7 mouse cellular contexts compared by ENCODE assay signal in genomic region chr4:133672845-133673647, GRCm38 (mm10). TPM values are rescaled to one million over a fixed set of nuclear protein-coding genes. Genes with fewer than 3 reads are reported as not detected.
DNase-seq lines count a peak whose midpoint lies in the region; ATAC-seq and TF ChIP-seq lines count a peak whose summit lies in the region.

No protein-coding gene starts in this region.

- 6% methylated on average over 24 of the region's 24 CpGs for WGBS in embryonic facial prominence, embryonic 10.5 days
- 3% methylated on average over 24 of the region's 24 CpGs for WGBS in limb, embryonic 12.5 days
- 5% methylated on average over 24 of the region's 24 CpGs for WGBS in midbrain, embryonic 13.5 days

- TF ChIP-seq EP300 in CH12.LX (IDR thresholded peaks at IDR 0.05; ENCODE audit: low read length) = peak; percentile 27; the same call in 1 of the 2 replicates

- H3K27ac ChIP-seq in CH12.LX (ENCODE audit: insufficient read depth, low read depth) = peak overlapping the region; percentile 94
- peak overlapping the region; percentile 97 for H3K27ac ChIP-seq in embryonic facial prominence, embryonic 10.5 days (replicated peaks)
- H3K27ac ChIP-seq in limb, embryonic 12.5 days = peak overlapping the region; percentile 98
- peak overlapping the region; percentile 96 for H3K27ac ChIP-seq in midbrain, embryonic 13.5 days

- in situ Hi-C loops in CH12.LX (cut with MboI; ENCODE audit: low pct_ligation_motif_present, low pct_unique_long_range_greater_than_20kb, low sequenced_read_pairs) = loop anchor here (10.0 kb wide), 1 partner anchor 82 kb away; the partner anchor contains the start of gene Arid1a

- no peak for TF ChIP-seq RAD21 in CH12.LX (IDR thresholded peaks at IDR 0.05; ENCODE audit: low read depth, low read length)

- H3K9me3 ChIP-seq in CH12.LX (replicated peaks; ENCODE audit: low read length) = no peaks in the 10 kb centered on the region
- H3K9me3 ChIP-seq in embryonic facial prominence, embryonic 10.5 days = no peaks in the 10 kb centered on the region
- no peaks in the 10 kb centered on the region for H3K9me3 ChIP-seq in limb, embryonic 12.5 days
- H3K9me3 ChIP-seq in midbrain, embryonic 13.5 days = no peaks in the 10 kb centered on the region

- H3K36me3 ChIP-seq in CH12.LX (replicated peaks in 1 of 2; ENCODE audit: control insufficient read depth in 1 of 2, insufficient read depth in 1 of 2, low read length in 1 of 2) = peaks cover 0 to 13% of the 10 kb centered on the region in 2 experiments
- peaks cover 18% of the 10 kb centered on the region; the same call in 1 of the 2 replicates for H3K36me3 ChIP-seq in embryonic facial prominence, embryonic 10.5 days (replicated peaks)
- H3K36me3 ChIP-seq in limb, embryonic 12.5 days = peaks cover 6% of the 10 kb centered on the region; the same call in 1 of the 2 replicates
- peaks cover 8% of the 10 kb centered on the region for H3K36me3 ChIP-seq in midbrain, embryonic 13.5 days

- dilution Hi-C loops in CH12.LX (cut with MboI; ENCODE audit: extremely low pct_ligation_motif_present, extremely low pct_unique_long_range_greater_than_20kb, low sequenced_read_pairs) = no loop called here

- H3K9ac ChIP-seq in CH12.LX (ENCODE audit: insufficient read depth, low read depth) = peak overlapping the region; percentile 65
- peak overlapping the region; percentile 84 for H3K9ac ChIP-seq in limb, embryonic 12.5 days (replicated peaks)
- peak overlapping the region; percentile 85 for H3K9ac ChIP-seq in midbrain, embryonic 13.5 days (replicated peaks)

- no peaks in the 10 kb centered on the region for H3K79me2 ChIP-seq in CH12.LX (replicated peaks; ENCODE audit: control insufficient read depth, extremely low read depth, insufficient read depth, poor library complexity, severe bottlenecking)

- DNase-seq in A20 (ENCODE audit: low read depth, low spot score) = peak; percentile 81
- peak; percentile 95 for DNase-seq in CH12.LX (ENCODE audit: extremely low read depth)
- DNase-seq in embryonic facial prominence, embryonic 10.5 days (ENCODE audit: low spot score) = no peak
- peak; percentile 29 to 41 for DNase-seq in heart, postnatal 14 days

- TF ChIP-seq CTCF in CH12.LX (conservative IDR thresholded peaks at IDR 0.05 in 1 of 2, IDR thresholded peaks at IDR 0.05 in 1 of 2; ENCODE audit: low read depth in 2 of 2, low read length in 2 of 2) = no peak

- TF ChIP-seq POLR2A in CH12.LX (IDR thresholded peaks at IDR 0.05; ENCODE audit: low read depth, low read length) = no peak; the same call in 1 of the 2 replicates

- no peak for ATAC-seq in limb, embryonic 12.5 days (ENCODE audit: insufficient number of reproducible peaks, insufficient read depth, low FRiP score, low TSS enrichment, low read depth)
- no peak; the same call in 1 of the 2 replicates for ATAC-seq in midbrain, embryonic 13.5 days
- no peak for ATAC-seq in erythroid progenitor cell, adult 5-6 weeks (replicated peaks; ENCODE audit: low FRiP score, poor library complexity, severe bottlenecking)

- peak overlapping the region; percentile 58 to 80 (median 59) for H3K4me3 ChIP-seq in CH12.LX (replicated peaks in 1 of 3; ENCODE audit: low read depth in 2 of 3, low read length in 2 of 3, poor library complexity in 1 of 3)
- H3K4me3 ChIP-seq in embryonic facial prominence, embryonic 10.5 days = peak overlapping the region; percentile 69
- H3K4me3 ChIP-seq in limb, embryonic 12.5 days (replicated peaks) = peak overlapping the region; percentile 75
- H3K4me3 ChIP-seq in midbrain, embryonic 13.5 days (replicated peaks) = peak overlapping the region; percentile 70

- H3K27me3 ChIP-seq in CH12.LX (replicated peaks) = no peaks in the 10 kb centered on the region
- no peaks in the 10 kb centered on the region for H3K27me3 ChIP-seq in embryonic facial prominence, embryonic 10.5 days (replicated peaks; ENCODE audit: low read depth, poor library complexity, severe bottlenecking)
- no peaks in the 10 kb centered on the region for H3K27me3 ChIP-seq in limb, embryonic 12.5 days
- H3K27me3 ChIP-seq in midbrain, embryonic 13.5 days = no peaks in the 10 kb centered on the region

- peaks cover 8 to 66% of the 10 kb centered on the region in 2 experiments; a peak in 3 of 4 replicates for H3K4me1 ChIP-seq in CH12.LX (ENCODE audit: control insufficient read depth in 1 of 2, insufficient read depth in 2 of 2)
- H3K4me1 ChIP-seq in embryonic facial prominence, embryonic 10.5 days = peaks cover 79% of the 10 kb centered on the region
- peaks cover 57% of the 10 kb centered on the region for H3K4me1 ChIP-seq in limb, embryonic 12.5 days (replicated peaks)
- peaks cover 55% of the 10 kb centered on the region for H3K4me1 ChIP-seq in midbrain, embryonic 13.5 days (replicated peaks)

- peak overlapping the region; percentile 87; the same call in 1 of the 2 replicates for H3K4me2 ChIP-seq in CH12.LX (ENCODE audit: insufficient read depth, low read depth, poor library complexity, severe bottlenecking)
- H3K4me2 ChIP-seq in limb, embryonic 12.5 days = peak overlapping the region; percentile 78
- peak overlapping the region; percentile 79 for H3K4me2 ChIP-seq in midbrain, embryonic 13.5 days (replicated peaks)

- intact Hi-C loops in heart, postnatal 14 days (cut with DNase I) = loop anchor here (1.0 kb wide), 1 partner anchor 83 kb away; the partner anchor contains the start of gene Arid1a

TF ChIP-seq in CH12.LX, 34 proteins besides CTCF, POLR2A, EP300 and RAD21:
- TF ChIP-seq TCF12 (IDR thresholded peaks at IDR 0.05; ENCODE audit: low read depth, low read length) (no peak; the same call in none of the 2 replicates), USF2 (conservative IDR thresholded peaks at IDR 0.05; ENCODE audit: low read depth, low read length) (no peak), JUN (IDR thresholded peaks at IDR 0.05; ENCODE audit: insufficient read depth, low read depth, low read length) (no peak; the same call in 1 of the 2 replicates), MYC (IDR thresholded peaks at IDR 0.05; ENCODE audit: low read depth, low read length) (peak; percentile 82), E2F4 (IDR thresholded peaks at IDR 0.05; ENCODE audit: insufficient replicate concordance, low read depth, low read length) (no peak; the same call in 1 of the 2 replicates), MEF2A (IDR thresholded peaks at IDR 0.05; ENCODE audit: borderline replicate concordance, low read depth, low read length) (peak; percentile 77), MAX (IDR thresholded peaks at IDR 0.05; ENCODE audit: low read length) (peak; percentile 83), BHLHE40 (IDR thresholded peaks at IDR 0.05; ENCODE audit: low read depth, low read length) (peak; percentile 97), MXI1 (IDR thresholded peaks at IDR 0.05; ENCODE audit: low read depth, low read length) (peak; percentile 30), SIN3A (IDR thresholded peaks at IDR 0.05; ENCODE audit: low read length) (peak; percentile 86), POLR2AphosphoS2 (IDR thresholded peaks at IDR 0.05; ENCODE audit: low read depth, low read length) (peak; percentile 83; the same call in 1 of the 2 replicates), CHD1 (IDR thresholded peaks at IDR 0.05; ENCODE audit: low read depth, low read length) (peak; percentile 93), CHD2 (IDR thresholded peaks at IDR 0.05; ENCODE audit: low read length) (peak; percentile 9), ZKSCAN1 (IDR thresholded peaks at IDR 0.05; ENCODE audit: borderline replicate concordance, low read depth, low read length) (no peak), IRF4 (IDR thresholded peaks at IDR 0.05; ENCODE audit: low read depth, low read length) (peak; percentile 64), ZMIZ1 (IDR thresholded peaks at IDR 0.05; ENCODE audit: low read depth, low read length) (no peak), JUND (conservative IDR thresholded peaks at IDR 0.05; ENCODE audit: low read depth, low read length) (no peak), ETS1 (conservative IDR thresholded peaks at IDR 0.05; ENCODE audit: low read depth, low read length) (peak; percentile 92), ZNF384 (IDR thresholded peaks at IDR 0.05; ENCODE audit: low read depth, low read length) (peak; percentile 97), TBP (conservative IDR thresholded peaks at IDR 0.05; ENCODE audit: low read depth, low read length) (peak; percentile 38; the same call in 1 of the 2 replicates), RCOR1 (conservative IDR thresholded peaks at IDR 0.05; ENCODE audit: low read depth, low read length) (peak; percentile 78), ELF1 (IDR thresholded peaks at IDR 0.05; ENCODE audit: low read depth, low read length) (peak; percentile 0; the same call in 1 of the 2 replicates), ZC3H11A (IDR thresholded peaks at IDR 0.05; ENCODE audit: low read depth, low read length) (no peak), MAZ (IDR thresholded peaks at IDR 0.05; ENCODE audit: low read depth, low read length) (0 out of 2 replicates have a peak, but pooled peaks have one; percentile 24), MAFK (IDR thresholded peaks at IDR 0.05; ENCODE audit: insufficient replicate concordance, low read length) (peak; percentile 73; the same call in 1 of the 2 replicates)

RNA-seq across cellular contexts. Expression of gene Pigv, which starts 0.6 kb away (rescaled TPM):
- total RNA-seq in CH12.LX (2012; rRNA removed) = 3.7 and 4.3 TPM in 2 replicates
- 3.6 and 5.0 TPM in 2 replicates for total RNA-seq in CH12.LX (2014; rRNA removed)
- polyA plus RNA-seq in CH12.LX (2012; ENCODE audit: insufficient read length, low read depth) = 2.9 and 4.0 TPM in 2 replicates
- polyA plus RNA-seq in embryonic facial prominence, embryonic 10.5 days (2016; fragmentation: Nextera tagmentation; extraction: Ambion mirVana) = 14.8 TPM in 2 replicates
- 10 to 100 TPM; 10.4 to 10.7 TPM for total RNA-seq in heart, postnatal 14 days (2021)
- 16.3 and 21.6 TPM in 2 replicates for polyA plus RNA-seq in limb, embryonic 12.5 days (2016; fragmentation: Nextera tagmentation; extraction: Ambion mirVana)
- 13.7 and 16.0 TPM in 2 replicates for polyA plus RNA-seq in midbrain, embryonic 13.5 days (2015; fragmentation: Nextera tagmentation; extraction: Ambion mirVana)
- 1.3 and 4.0 TPM in 2 replicates for total RNA-seq in erythroid progenitor cell, adult 5-6 weeks (2015; ENCODE audit: low replicate concordance)
- 2.7 and 3.2 TPM in 2 replicates for total RNA-seq in erythroid progenitor cell, adult 5-6 weeks (2017; ENCODE audit: low replicate concordance)

RNA-seq across cellular contexts. Expression of gene Zdhhc18, which starts 23.1 kb away (rescaled TPM):
- total RNA-seq in CH12.LX (2012; rRNA removed) = 20.1 and 24.3 TPM in 2 replicates
- 13.7 and 15.9 TPM in 2 replicates for total RNA-seq in CH12.LX (2014; rRNA removed)
- 31.0 and 31.8 TPM in 2 replicates for polyA plus RNA-seq in CH12.LX (2012; ENCODE audit: insufficient read length, low read depth)
- polyA plus RNA-seq in embryonic facial prominence, embryonic 10.5 days (2016; fragmentation: Nextera tagmentation; extraction: Ambion mirVana) = 2.3 and 3.0 TPM in 2 replicates
- 10 to 100 TPM; 17.6 to 21.6 TPM for total RNA-seq in heart, postnatal 14 days (2021)
- 4.0 and 7.1 TPM in 2 replicates for polyA plus RNA-seq in limb, embryonic 12.5 days (2016; fragmentation: Nextera tagmentation; extraction: Ambion mirVana)
- 3.5 and 4.1 TPM in 2 replicates for polyA plus RNA-seq in midbrain, embryonic 13.5 days (2015; fragmentation: Nextera tagmentation; extraction: Ambion mirVana)
- 8.3 and 19.3 TPM in 2 replicates for total RNA-seq in erythroid progenitor cell, adult 5-6 weeks (2015; ENCODE audit: low replicate concordance)
- 3.9 and 11.2 TPM in 2 replicates for total RNA-seq in erythroid progenitor cell, adult 5-6 weeks (2017; ENCODE audit: low replicate concordance)
